Mouse (Mus musculus): ENCODE data around the gene Rreb1. TPM values are rescaled to one million over a fixed set of nuclear protein-coding genes. Genes with fewer than 3 reads are reported as not detected.
"Not testable (repeated sequence)": the region's sequence is repeated elsewhere in the genome, so short reads cannot be mapped to it uniquely, and the experiment has no call there.

The Rreb1 gene
- total and polyA plus RNA-seq, 2 experiments = 9.0 to 12.4 TPM

DNA sequence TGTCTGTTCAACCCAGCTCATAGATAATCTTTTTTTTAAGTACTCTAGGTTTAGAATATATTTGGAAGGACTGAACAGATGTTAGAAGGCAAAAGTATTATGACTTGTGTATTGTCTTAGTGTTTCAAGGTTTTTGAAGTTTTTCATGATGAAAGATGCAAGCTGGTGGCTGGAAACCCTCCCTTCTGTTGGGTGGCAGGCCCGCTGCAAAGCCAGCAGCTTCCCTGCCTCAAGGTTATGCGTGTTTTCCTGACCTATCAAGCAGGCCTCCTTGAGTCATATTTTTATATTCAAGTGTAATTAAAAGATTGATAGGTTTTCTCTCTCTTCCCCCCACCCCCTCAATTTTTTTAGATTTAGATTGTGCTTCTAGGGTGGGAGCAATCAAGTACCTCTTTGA is 52.1 kb downstream of the Rreb1 start:
- no peaks in the 10 kb centered on the region for H3K36me3 ChIP-seq (ENCODE audit: control insufficient read depth, insufficient read depth, low read length)
- no peak for TF ChIP-seq CTCF (IDR thresholded peaks at IDR 0.05; ENCODE audit: low read depth, low read length)
- no peak for TF ChIP-seq POLR2A (IDR thresholded peaks at IDR 0.05; ENCODE audit: extremely low read depth, insufficient read depth, low read length)
- WGBS = 74% methylated on average over 2 of the region's 2 CpGs
- H3K27me3 ChIP-seq (ENCODE audit: control insufficient read depth, insufficient read depth, low read length) = no peaks in the 10 kb centered on the region
- H3K27ac ChIP-seq (replicated peaks; ENCODE audit: insufficient read depth, low read depth, low read length) = no peak overlapping the region
- H3K79me2 ChIP-seq (ENCODE audit: control insufficient read depth, insufficient read depth, low read length) = peaks cover 48% of the 10 kb centered on the region; the same call in 1 of the 2 replicates
- DNase-seq (ENCODE audit: extremely low read depth, low read depth, low spot score) = no peak
- no peak overlapping the region for H3K9ac ChIP-seq (ENCODE audit: low read depth, low read length)
- peaks cover 21% of the 10 kb centered on the region for H3K4me1 ChIP-seq (ENCODE audit: control insufficient read depth, insufficient read depth, low read length)
- no peak overlapping the region for H3K4me3 ChIP-seq (ENCODE audit: insufficient read depth, low read depth, low read length)

DNA sequence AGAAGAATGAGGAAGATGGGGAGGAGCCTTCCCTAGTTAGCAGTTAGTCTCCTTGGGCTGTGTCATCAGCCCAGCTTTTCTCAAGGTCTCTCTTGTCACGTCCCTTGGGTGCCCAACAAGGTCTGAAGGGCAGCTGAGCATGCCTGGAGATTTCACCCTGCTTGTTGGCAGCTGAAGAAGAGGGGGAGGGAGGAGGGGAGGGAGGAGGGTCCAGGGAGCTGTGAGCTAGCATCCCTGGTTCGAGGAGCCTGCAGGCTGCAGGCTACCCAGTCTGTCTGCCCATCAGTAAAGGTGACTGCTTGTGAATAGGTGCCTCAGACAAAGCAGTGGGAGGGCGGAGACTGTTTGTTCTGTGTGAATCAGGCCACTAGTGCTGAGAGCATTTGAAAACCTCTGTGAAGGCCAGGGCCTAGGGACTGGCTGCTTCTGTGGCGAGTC is 52.7 kb downstream of the Rreb1 start:
- H3K4me3 ChIP-seq (ENCODE audit: insufficient read depth, low read depth, low read length) = no peak overlapping the region
- H3K27ac ChIP-seq (replicated peaks; ENCODE audit: insufficient read depth, low read depth, low read length) = no peak overlapping the region

DNA sequence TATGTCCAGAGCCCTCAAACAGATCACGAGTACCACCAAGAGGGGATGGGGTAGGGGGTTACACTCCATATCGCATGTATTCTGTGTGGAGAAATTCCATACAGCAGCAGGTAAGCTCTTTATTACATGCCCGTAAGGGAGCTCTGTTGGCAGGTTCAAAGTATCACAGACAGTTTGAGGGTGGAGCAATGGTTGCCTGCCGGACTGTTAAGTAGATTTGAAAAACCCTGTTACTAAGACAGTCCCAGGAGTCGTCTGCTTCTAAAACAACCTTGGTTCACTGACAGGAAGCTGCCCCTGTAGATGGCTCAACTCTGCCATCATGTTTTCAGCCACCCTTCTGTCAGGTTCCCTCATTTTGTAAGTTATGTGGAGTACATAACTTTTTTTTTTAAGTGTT is 54.3 kb downstream of the Rreb1 start:
- Histone ChIP-seq H3K4me3 (ENCODE audit: insufficient read depth, low read depth, low read length) (no peak overlapping the region), H3K36me3 (ENCODE audit: control insufficient read depth, insufficient read depth, low read length) (no peaks in the 10 kb centered on the region; the same call in 1 of the 2 replicates), H3K27ac (replicated peaks; ENCODE audit: insufficient read depth, low read depth, low read length) (peak overlapping the region; percentile 46; the same call in 1 of the 2 replicates), H3K79me2 (ENCODE audit: control insufficient read depth, insufficient read depth, low read length) (peaks cover 56% of the 10 kb centered on the region; the same call in 1 of the 2 replicates), H3K4me1 (ENCODE audit: control insufficient read depth, insufficient read depth, low read length) (peaks cover 21% of the 10 kb centered on the region), H3K27me3 (ENCODE audit: control insufficient read depth, insufficient read depth, low read length) (no peaks in the 10 kb centered on the region), H3K9ac (ENCODE audit: low read depth, low read length) (no peak overlapping the region)
- WGBS = 22% methylated on average over 5 of the region's 5 CpGs
- peak; percentile 64 for DNase-seq (ENCODE audit: extremely low read depth, low read depth, low spot score)
- TF ChIP-seq POLR2A (IDR thresholded peaks at IDR 0.05; ENCODE audit: extremely low read depth, insufficient read depth, low read length) = no peak
- no peak for TF ChIP-seq CTCF (IDR thresholded peaks at IDR 0.05; ENCODE audit: low read depth, low read length)

More for the DNA sequence above, 52.7 kb downstream of the Rreb1 start:
- 23% methylated on average over 4 of the region's 4 CpGs for WGBS
- TF ChIP-seq CTCF (IDR thresholded peaks at IDR 0.05; ENCODE audit: low read depth, low read length) (no peak), POLR2A (IDR thresholded peaks at IDR 0.05; ENCODE audit: extremely low read depth, insufficient read depth, low read length) (no peak)
- no peaks in the 10 kb centered on the region for H3K27me3 ChIP-seq (ENCODE audit: control insufficient read depth, insufficient read depth, low read length)
- peaks cover 21% of the 10 kb centered on the region for H3K4me1 ChIP-seq (ENCODE audit: control insufficient read depth, insufficient read depth, low read length)
- H3K79me2 ChIP-seq (ENCODE audit: control insufficient read depth, insufficient read depth, low read length) = peaks cover 53% of the 10 kb centered on the region; the same call in 1 of the 2 replicates
- H3K36me3 ChIP-seq (ENCODE audit: control insufficient read depth, insufficient read depth, low read length) = no peaks in the 10 kb centered on the region
- H3K9ac ChIP-seq (ENCODE audit: low read depth, low read length) = no peak overlapping the region
- DNase-seq (ENCODE audit: extremely low read depth, low read depth, low spot score) = no peak

DNA sequence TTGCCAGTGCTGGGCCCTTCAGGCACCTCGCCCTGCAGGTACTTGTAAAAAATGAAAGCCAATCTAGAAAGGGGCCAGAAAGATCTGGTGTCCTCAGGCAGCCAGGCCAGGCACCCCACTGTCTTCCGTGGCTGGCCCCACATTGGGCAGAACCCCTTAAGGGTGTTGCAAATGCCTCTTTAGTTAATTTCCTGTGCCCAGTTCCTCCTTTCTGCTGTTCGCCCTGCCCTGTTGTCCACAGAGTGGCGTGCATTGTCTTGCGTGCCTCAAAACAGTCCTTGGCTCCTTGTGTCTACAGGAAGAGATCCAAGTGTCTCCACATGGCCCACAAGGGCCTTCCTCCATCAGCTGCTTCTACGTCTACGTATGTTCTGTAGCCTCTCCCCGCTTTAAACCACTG is 55.3 kb downstream of the Rreb1 start:
- peaks cover 2% of the 10 kb centered on the region; the same call in 1 of the 2 replicates for H3K36me3 ChIP-seq (ENCODE audit: control insufficient read depth, insufficient read depth, low read length)
- H3K27me3 ChIP-seq (ENCODE audit: control insufficient read depth, insufficient read depth, low read length) = no peaks in the 10 kb centered on the region
- no peak overlapping the region for H3K4me3 ChIP-seq (ENCODE audit: insufficient read depth, low read depth, low read length)
- DNase-seq (ENCODE audit: extremely low read depth, low read depth, low spot score) = no peak
- H3K4me1 ChIP-seq (ENCODE audit: control insufficient read depth, insufficient read depth, low read length) = peaks cover 21% of the 10 kb centered on the region
- H3K79me2 ChIP-seq (ENCODE audit: control insufficient read depth, insufficient read depth, low read length) = peaks cover 57% of the 10 kb centered on the region; the same call in 1 of the 2 replicates
- TF ChIP-seq POLR2A (IDR thresholded peaks at IDR 0.05; ENCODE audit: extremely low read depth, insufficient read depth, low read length) = no peak
- TF ChIP-seq CTCF (IDR thresholded peaks at IDR 0.05; ENCODE audit: low read depth, low read length) = no peak
- H3K9ac ChIP-seq (ENCODE audit: low read depth, low read length) = no peak overlapping the region
- 68% methylated on average over 8 of the region's 8 CpGs for WGBS
- H3K27ac ChIP-seq (replicated peaks; ENCODE audit: insufficient read depth, low read depth, low read length) = no peak overlapping the region

DNA sequence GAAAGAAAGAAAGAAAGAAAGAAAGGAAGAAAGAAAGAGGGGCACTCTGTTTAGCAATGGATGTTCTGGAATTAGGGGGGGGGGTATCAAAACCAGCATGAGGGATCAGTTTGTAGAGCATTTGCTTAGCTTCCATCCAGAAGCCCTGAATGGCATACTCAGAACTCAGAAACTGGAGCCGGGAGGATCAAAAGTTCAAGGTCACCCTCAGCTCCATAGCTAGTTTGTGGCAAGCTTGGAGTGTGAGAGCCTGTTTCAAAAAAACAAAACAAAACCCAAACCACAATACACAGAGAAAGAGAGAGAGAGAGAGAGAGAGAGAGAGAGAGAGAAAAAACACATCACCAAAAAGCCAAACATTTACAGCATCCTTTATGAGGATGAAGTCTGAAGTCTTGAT is 57.1 kb downstream of the Rreb1 start:
- 23% methylated on average over 1 of the region's 1 CpGs for WGBS
- no peak for DNase-seq (ENCODE audit: extremely low read depth, low read depth, low spot score)
- Histone ChIP-seq H3K4me1 (ENCODE audit: control insufficient read depth, insufficient read depth, low read length) (peaks cover 21% of the 10 kb centered on the region), H3K27me3 (ENCODE audit: control insufficient read depth, insufficient read depth, low read length) (no peaks in the 10 kb centered on the region), H3K27ac (replicated peaks; ENCODE audit: insufficient read depth, low read depth, low read length) (no peak overlapping the region), H3K36me3 (ENCODE audit: control insufficient read depth, insufficient read depth, low read length) (peaks cover 2% of the 10 kb centered on the region; the same call in 1 of the 2 replicates), H3K79me2 (ENCODE audit: control insufficient read depth, insufficient read depth, low read length) (peaks cover 68% of the 10 kb centered on the region), H3K9ac (ENCODE audit: low read depth, low read length) (no peak overlapping the region), H3K4me3 (ENCODE audit: insufficient read depth, low read depth, low read length) (no peak overlapping the region)
- TF ChIP-seq POLR2A (IDR thresholded peaks at IDR 0.05; ENCODE audit: extremely low read depth, insufficient read depth, low read length) (no peak), CTCF (IDR thresholded peaks at IDR 0.05; ENCODE audit: low read depth, low read length) (no peak)

DNA sequence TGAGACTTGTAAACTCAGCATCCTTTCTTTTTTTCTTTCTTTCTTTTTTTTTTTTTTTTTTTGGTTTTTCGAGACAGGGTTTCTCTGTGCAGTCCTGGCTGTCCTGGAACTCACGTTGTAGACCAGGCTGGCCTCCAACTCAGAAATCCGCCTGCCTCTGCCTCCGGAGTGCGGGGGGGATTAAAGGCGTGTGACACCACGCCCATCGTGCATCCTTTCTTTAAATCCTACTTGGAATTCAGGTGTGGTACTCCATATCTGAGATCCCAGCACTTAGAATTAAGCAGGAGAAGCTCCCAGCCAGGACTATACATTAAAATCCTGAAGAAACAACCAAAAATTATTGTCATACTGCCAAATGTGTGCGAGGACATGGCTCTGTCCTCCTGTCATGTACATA is 57.6 kb downstream of the Rreb1 start:
- H3K36me3 ChIP-seq (ENCODE audit: control insufficient read depth, insufficient read depth, low read length); H3K4me3 ChIP-seq (ENCODE audit: insufficient read depth, low read depth, low read length); H3K9ac ChIP-seq (ENCODE audit: low read depth, low read length); H3K27me3 ChIP-seq (ENCODE audit: control insufficient read depth, insufficient read depth, low read length); DNase-seq (ENCODE audit: extremely low read depth, low read depth, low spot score); H3K27ac ChIP-seq (replicated peaks; ENCODE audit: insufficient read depth, low read depth, low read length): not testable (repeated sequence)
- 87% methylated on average over 9 of the region's 9 CpGs for WGBS
- Histone ChIP-seq H3K4me1 (ENCODE audit: control insufficient read depth, insufficient read depth, low read length) (peaks cover 18% of the 10 kb centered on the region), H3K79me2 (ENCODE audit: control insufficient read depth, insufficient read depth, low read length) (peaks cover 66% of the 10 kb centered on the region)

All from liver, adult 2 months (tissue).